Mouse (Mus musculus) CH12.LX (cell line): Measurements from ENCODE around the gene Rab14. TPM values are rescaled to one million over a fixed set of nuclear protein-coding genes. Genes with fewer than 3 reads are reported as not detected.

ENCODE experiments used
- DNase-seq: peaks from one replicate; pipeline ENCODE4 v3.0.0-alpha.2; 2013; ENCODE audit errors: extremely low read depth
- H3K27ac ChIP-seq: 2 replicates; pipeline ENCODE4 v1.5.1; 2012; ENCODE audit warnings: low read depth, mild to moderate bottlenecking, control low read depth, moderate library complexity; ENCODE audit not compliant: insufficient read depth
- H3K27me3 ChIP-seq: replicated peaks from 2 replicates; pipeline ENCODE3; 2012; ENCODE audit warnings: inconsistent platforms
- H3K36me3 ChIP-seq, 2 experiments: replicated peaks in 1 of 2; 2 replicates each; pipeline versions ENCODE3 to v1.6.1; 2012; ENCODE audit warnings: inconsistent platforms in 1 of 2, low read length in 1 of 2, mild to moderate bottlenecking in 1 of 2, mixed read lengths in 1 of 2, moderate library complexity in 1 of 2; ENCODE audit not compliant: control insufficient read depth in 1 of 2, insufficient read depth in 1 of 2
- H3K4me1 ChIP-seq, 2 experiments: 2 replicates each; pipeline ENCODE4 v1.6.1; 2012; ENCODE audit warnings: inconsistent platforms in 1 of 2, moderate library complexity in 1 of 2; ENCODE audit not compliant: insufficient read depth in 2 of 2, control insufficient read depth in 1 of 2
- H3K4me2 ChIP-seq: 2 replicates; pipeline ENCODE4 v1.6.1; 2012; ENCODE audit warnings: low read depth, mild to moderate bottlenecking, control low read depth; ENCODE audit not compliant: poor library complexity, insufficient read depth, severe bottlenecking
- H3K4me3 ChIP-seq, 3 experiments: fragments of 150-350 bp in 1 of 3; sonication (generic) in 1 of 3; replicated peaks in 1 of 3; 2 replicates each; pipeline versions ENCODE3 to v1.5.1; 2011 to 2012; ENCODE audit warnings: low read depth in 2 of 3, low read length in 2 of 3, mild to moderate bottlenecking in 2 of 3, moderate library complexity in 2 of 3, control low read depth in 1 of 3, improper control_type of control experiment in 1 of 3, inconsistent platforms in 1 of 3, mixed read lengths in 1 of 3; ENCODE audit not compliant: poor library complexity in 1 of 3
- H3K79me2 ChIP-seq: replicated peaks from 2 replicates; pipeline ENCODE4 v1.6.1; 2012; ENCODE audit warnings: mild to moderate bottlenecking, moderate library complexity; ENCODE audit not compliant: control insufficient read depth, poor library complexity, insufficient read depth, severe bottlenecking; ENCODE audit errors: extremely low read depth
- H3K9ac ChIP-seq: 2 replicates; pipeline ENCODE4 v1.6.1; 2012; ENCODE audit warnings: low read depth, mild to moderate bottlenecking, control low read depth, moderate library complexity; ENCODE audit not compliant: insufficient read depth
- H3K9me3 ChIP-seq: replicated peaks from 2 replicates; pipeline ENCODE3; 2012; ENCODE audit warnings: low read length, inconsistent platforms, mixed read lengths
- BHLHE40 ChIP-seq: IDR thresholded peaks from 2 replicates; pipeline ENCODE4 v1.6.1; 2011; ENCODE audit warnings: mild to moderate bottlenecking, low read depth, low read length, improper control_type of control experiment
- CHD1 ChIP-seq: IDR thresholded peaks from 2 replicates; pipeline ENCODE4 v1.6.1; 2012; ENCODE audit warnings: low read depth, low read length, improper control_type of control experiment, inconsistent platforms
- CHD2 ChIP-seq: IDR thresholded peaks from 2 replicates; pipeline ENCODE4 v1.6.1; 2011; ENCODE audit warnings: low read length, improper control_type of control experiment
- E2F4 ChIP-seq: IDR thresholded peaks from 2 replicates; pipeline ENCODE4 v1.6.1; 2011; ENCODE audit warnings: low read depth, low read length, improper control_type of control experiment; ENCODE audit not compliant: insufficient replicate concordance
- EP300 ChIP-seq: IDR thresholded peaks from 2 replicates; pipeline ENCODE4 v1.6.1; 2011; ENCODE audit warnings: low read length, improper control_type of control experiment
- ETS1 ChIP-seq: conservative IDR thresholded peaks from 2 replicates; pipeline ENCODE4 v1.6.1; 2012; ENCODE audit warnings: low read depth, mild to moderate bottlenecking, inconsistent platforms, low read length, improper control_type of control experiment, moderate library complexity
- GABPA ChIP-seq: IDR thresholded peaks from 2 replicates; pipeline ENCODE4 v1.6.1; 2012; ENCODE audit warnings: low read depth, low read length, improper control_type of control experiment, inconsistent platforms; ENCODE audit not compliant: insufficient replicate concordance
- HCFC1 ChIP-seq: IDR thresholded peaks from 2 replicates; pipeline ENCODE4 v1.6.1; 2012; ENCODE audit warnings: low read depth, mild to moderate bottlenecking, inconsistent platforms, low read length, improper control_type of control experiment
- IRF4 ChIP-seq: IDR thresholded peaks from 2 replicates; pipeline ENCODE4 v1.6.1; 2014; ENCODE audit warnings: low read depth, mild to moderate bottlenecking, inconsistent platforms, low read length, improper control_type of control experiment
- JUN ChIP-seq: IDR thresholded peaks from 2 replicates; pipeline ENCODE4 v1.6.1; 2011; ENCODE audit warnings: low read depth, mild to moderate bottlenecking, low read length, improper control_type of control experiment, moderate library complexity; ENCODE audit not compliant: insufficient read depth
- KAT2A ChIP-seq: IDR thresholded peaks from 2 replicates; pipeline ENCODE4 v1.6.1; 2012; ENCODE audit warnings: low read length, improper control_type of control experiment, inconsistent platforms; ENCODE audit not compliant: insufficient replicate concordance
- MAX ChIP-seq: IDR thresholded peaks from 2 replicates; pipeline ENCODE4 v1.6.1; 2011; ENCODE audit warnings: low read length, improper control_type of control experiment
- MAZ ChIP-seq: IDR thresholded peaks from 2 replicates; pipeline ENCODE4 v1.6.1; 2012; ENCODE audit warnings: low read depth, mild to moderate bottlenecking, inconsistent platforms, low read length, improper control_type of control experiment, moderate library complexity
- MYC ChIP-seq: IDR thresholded peaks from 2 replicates; pipeline ENCODE4 v1.6.1; 2011; ENCODE audit warnings: low read depth, mild to moderate bottlenecking, improper control_type of control experiment, low read length
- NELFE ChIP-seq: IDR thresholded peaks from 2 replicates; pipeline ENCODE4 v1.6.1; 2011; ENCODE audit warnings: low read depth, low read length, improper control_type of control experiment
- NRF1 ChIP-seq: IDR thresholded peaks from 2 replicates; pipeline ENCODE4 v1.6.1; 2014; ENCODE audit warnings: low read depth, mild to moderate bottlenecking, inconsistent platforms, low read length, improper control_type of control experiment, moderate library complexity
- POLR2A ChIP-seq: IDR thresholded peaks from 2 replicates; pipeline ENCODE4 v1.6.1; 2011; ENCODE audit warnings: low read depth, mild to moderate bottlenecking, improper control_type of control experiment, low read length
- POLR2AphosphoS2 ChIP-seq: IDR thresholded peaks from 2 replicates; pipeline ENCODE4 v1.6.1; 2011; ENCODE audit warnings: low read depth, low read length, improper control_type of control experiment
- RCOR1 ChIP-seq: conservative IDR thresholded peaks from 2 replicates; pipeline ENCODE4 v1.6.1; 2012; ENCODE audit warnings: low read depth, mild to moderate bottlenecking, inconsistent platforms, low read length, improper control_type of control experiment
- SIN3A ChIP-seq: IDR thresholded peaks from 2 replicates; pipeline ENCODE4 v1.6.1; 2012; ENCODE audit warnings: low read length, improper control_type of control experiment, inconsistent platforms
- SMC3 ChIP-seq: IDR thresholded peaks from 2 replicates; pipeline ENCODE4 v1.6.1; 2011; ENCODE audit warnings: low read depth, low read length, improper control_type of control experiment
- TBP ChIP-seq: conservative IDR thresholded peaks from 2 replicates; pipeline ENCODE4 v1.6.1; 2011; ENCODE audit warnings: low read depth, low read length, improper control_type of control experiment
- TCF12 ChIP-seq: IDR thresholded peaks from 2 replicates; pipeline ENCODE4 v1.6.1; 2014; ENCODE audit warnings: low read depth, mild to moderate bottlenecking, inconsistent platforms, low read length, improper control_type of control experiment
- UBTF ChIP-seq: IDR thresholded peaks from 2 replicates; pipeline ENCODE4 v1.6.1; 2012; ENCODE audit warnings: low read depth, mild to moderate bottlenecking, inconsistent platforms, low read length, improper control_type of control experiment, moderate library complexity
- ZMIZ1 ChIP-seq: IDR thresholded peaks from 2 replicates; pipeline ENCODE4 v1.6.1; 2012; ENCODE audit warnings: low read depth, mild to moderate bottlenecking, inconsistent platforms, low read length, improper control_type of control experiment
- dilution Hi-C: fragments of 300-500 bp; cut with MboI; formaldehyde crosslinking; loops from 2 replicates; pipeline ENCODE4 v1.14.3; 2020; ENCODE audit warnings: low sequenced_read_pairs; ENCODE audit not compliant: extremely low pct_unique_long_range_greater_than_20kb, extremely low pct_ligation_motif_present
- in situ Hi-C: fragments of 300-500 bp; cut with MboI; formaldehyde crosslinking; loops from 3 replicates; pipeline ENCODE4 v1.14.3; 2019; ENCODE audit warnings: low sequenced_read_pairs, low pct_ligation_motif_present, low pct_unique_long_range_greater_than_20kb, mixed read lengths
- polyA plus RNA-seq: library from polyadenylated mRNA; unstranded; fragments of >175 nt; gene quantifications from 2 replicates; pipeline ENCODE4 v1.2.1, GENCODE M21; 2012; ENCODE audit warnings: low read depth; ENCODE audit not compliant: insufficient read length
- total RNA-seq, 2 experiments: library from RNA; depleted of rRNA; stranded (reverse); fragments of 300-350 nt in 1 of 2; fragments of >200 nt in 1 of 2; gene quantifications; 2 replicates each; pipeline ENCODE4 v1.2.3; 2012 to 2014

Rab14 gene
- total and polyA plus RNA-seq, 3 experiments, result 26.8 to 94.4 (median 66.2) TPM

DNA sequence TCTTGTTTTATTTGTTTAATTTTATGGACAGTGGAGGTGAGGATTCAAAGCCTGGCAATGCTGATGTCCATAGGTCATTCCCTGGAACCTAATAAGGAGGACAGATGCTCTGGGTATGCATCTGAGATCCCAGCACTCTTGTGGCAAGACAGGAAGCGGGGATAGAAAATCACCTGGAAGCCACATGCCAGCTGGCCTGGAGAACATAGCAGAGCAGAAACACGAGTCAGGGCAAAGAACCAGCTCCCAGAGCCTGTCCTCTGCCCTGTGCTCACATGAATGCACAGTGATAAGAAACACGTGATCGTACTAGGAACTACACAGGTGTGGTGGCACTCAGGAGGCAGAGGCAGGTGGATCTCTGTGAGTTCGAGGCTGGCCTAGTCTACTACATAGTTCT lies 34.1 kb downstream of the Rab14 start:
- dilution Hi-C loops, result no loop called here
- H3K27ac ChIP-seq, result no peak overlapping the region
- H3K36me3 ChIP-seq, result peaks cover 76 to 85% of the 10 kb centered on the region in 2 experiments
- TF ChIP-seq BHLHE40, result no peak
- no peak for TF ChIP-seq MAX
- TF ChIP-seq NELFE, result no peak
- TF ChIP-seq RCOR1, result no peak
- TF ChIP-seq POLR2AphosphoS2, result no peak
- no peak for TF ChIP-seq EP300
- TF ChIP-seq CHD2, result no peak
- TF ChIP-seq E2F4, result no peak
- TF ChIP-seq KAT2A, result no peak
- TF ChIP-seq MAZ, result no peak
- TF ChIP-seq MYC, result no peak
- TF ChIP-seq UBTF, result no peak
- no peak for TF ChIP-seq TCF12
- no peak for TF ChIP-seq JUN
- TF ChIP-seq POLR2A, result no peak
- no peak for TF ChIP-seq ETS1
- no peak for TF ChIP-seq TBP
- no peak for TF ChIP-seq SMC3
- TF ChIP-seq ZMIZ1, result no peak
- TF ChIP-seq SIN3A, result no peak
- TF ChIP-seq, all 38 proteins: peak for 0
- H3K27me3 ChIP-seq, result no peaks in the 10 kb centered on the region
- in situ Hi-C loops, result no loop called here
- no peak overlapping the region for H3K9ac ChIP-seq
- peaks cover 0 to 23% of the 10 kb centered on the region in 2 experiments; a peak in 2 of 4 replicates for H3K4me1 ChIP-seq
- no peaks in the 10 kb centered on the region for H3K79me2 ChIP-seq
- no peak for DNase-seq
- no peaks in the 10 kb centered on the region for H3K9me3 ChIP-seq
- H3K4me2 ChIP-seq, result no peak overlapping the region
- no peak overlapping the region for H3K4me3 ChIP-seq

DNA sequence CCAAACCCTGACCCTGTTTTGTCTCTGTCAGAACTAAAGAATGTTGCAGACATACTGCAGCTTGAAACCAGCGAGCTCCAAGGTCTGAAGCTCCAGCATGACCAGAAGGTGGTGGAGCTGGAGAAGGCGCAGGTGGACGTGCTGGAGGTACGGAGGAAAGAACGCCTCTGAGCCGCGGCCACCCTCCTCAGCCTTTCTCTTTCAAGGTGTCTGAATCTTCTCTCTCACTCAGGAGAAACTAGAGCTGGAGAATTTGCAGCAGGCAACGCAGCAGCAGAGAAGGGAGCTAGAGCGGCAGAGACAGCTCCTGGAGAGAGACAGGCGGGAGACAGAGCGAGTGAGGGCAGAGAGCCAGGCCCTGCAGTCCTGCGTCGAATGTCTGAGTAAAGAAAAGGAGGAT lies 35.5 kb downstream of the Rab14 start:
- no peaks in the 10 kb centered on the region for H3K27me3 ChIP-seq
- no peak overlapping the region for H3K4me2 ChIP-seq
- no peaks in the 10 kb centered on the region for H3K79me2 ChIP-seq
- in situ Hi-C loops, result no loop called here
- dilution Hi-C loops, result no loop called here
- H3K36me3 ChIP-seq, result peaks cover 66 to 77% of the 10 kb centered on the region in 2 experiments
- H3K9me3 ChIP-seq, result no peaks in the 10 kb centered on the region
- no peak for DNase-seq
- no peak overlapping the region for H3K4me3 ChIP-seq
- no peak overlapping the region for H3K9ac ChIP-seq
- TF ChIP-seq IRF4, result no peak
- TF ChIP-seq HCFC1, result no peak
- TF ChIP-seq NRF1, result no peak
- TF ChIP-seq GABPA, result no peak
- no peak for TF ChIP-seq EP300
- TF ChIP-seq SIN3A, result no peak
- no peak for TF ChIP-seq MAX
- no peak for TF ChIP-seq CHD1
- no peak for TF ChIP-seq E2F4
- no peak for TF ChIP-seq KAT2A
- no peak for TF ChIP-seq MAZ
- H3K4me1 ChIP-seq, result peaks cover 0 to 29% of the 10 kb centered on the region in 2 experiments; a peak in 2 of 4 replicates
- H3K27ac ChIP-seq, result no peak overlapping the region
